Mouse (Mus musculus): ENCODE measurements around the gene Mettl13.

DNA sequence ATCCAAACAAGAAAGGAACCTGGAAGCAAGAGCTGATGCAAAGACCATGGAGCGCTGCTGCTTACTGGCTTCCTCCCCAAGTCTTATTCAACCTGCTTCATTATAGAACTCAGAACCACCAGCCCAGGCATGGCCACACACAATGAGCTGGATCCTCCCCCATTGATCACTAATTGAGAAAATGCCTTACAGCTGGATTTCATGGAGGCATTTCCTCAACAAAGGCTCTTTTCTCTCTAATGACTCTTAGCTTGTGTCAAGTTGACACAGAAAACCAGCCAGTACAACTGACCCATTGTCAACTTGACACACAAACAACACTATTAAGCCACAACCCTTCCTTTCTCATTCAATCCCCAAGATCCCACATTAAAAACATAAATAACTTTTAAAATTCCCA is 17.7 kb downstream of the Mettl13 start:
- no peak for TF ChIP-seq CTCF (IDR thresholded peaks at IDR 0.05; ENCODE audit: low read depth)
- TF ChIP-seq EP300 (IDR thresholded peaks at IDR 0.05; ENCODE audit: low read depth): no peak
